Mouse (Mus musculus): ENCODE data around the gene Mrpl40. TPM values are rescaled to one million over a fixed set of nuclear protein-coding genes. Genes with fewer than 3 reads are reported as not detected.

Gene Mrpl40
- total RNA-seq, 2 experiments from 2014 or later: 101 to 137 TPM

DNA sequence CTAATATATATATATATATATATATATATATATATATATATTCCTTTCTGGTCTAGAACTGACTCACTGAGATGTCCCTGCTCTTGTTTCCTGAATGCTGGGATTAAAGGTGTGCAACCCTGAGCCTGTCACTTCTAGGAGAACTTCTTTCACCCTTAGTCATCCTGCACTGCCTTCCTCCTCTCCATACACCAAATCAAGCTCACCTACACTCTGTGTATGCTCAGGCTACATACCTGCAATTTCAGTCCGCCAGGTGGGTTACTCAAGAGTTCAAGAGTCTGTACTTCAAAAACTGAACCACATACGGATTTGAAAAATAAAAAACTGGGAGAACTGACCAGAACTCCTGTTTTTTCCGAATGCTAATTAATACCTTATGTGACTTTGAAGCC is 40.6 kb downstream of the Mrpl40 start:
- ATAC-seq (replicated peaks; ENCODE audit: low FRiP score, low TSS enrichment, poor library complexity, severe bottlenecking): no peak; the same call in 1 of the 2 replicates

- no peak for ATAC-seq (replicated peaks; ENCODE audit: low FRiP score, low TSS enrichment, poor library complexity, severe bottlenecking)
Observed at GRCm38 (mm10) chr16:18833486-18833885, 43.2 kb downstream of the Mrpl40 start.

DNA sequence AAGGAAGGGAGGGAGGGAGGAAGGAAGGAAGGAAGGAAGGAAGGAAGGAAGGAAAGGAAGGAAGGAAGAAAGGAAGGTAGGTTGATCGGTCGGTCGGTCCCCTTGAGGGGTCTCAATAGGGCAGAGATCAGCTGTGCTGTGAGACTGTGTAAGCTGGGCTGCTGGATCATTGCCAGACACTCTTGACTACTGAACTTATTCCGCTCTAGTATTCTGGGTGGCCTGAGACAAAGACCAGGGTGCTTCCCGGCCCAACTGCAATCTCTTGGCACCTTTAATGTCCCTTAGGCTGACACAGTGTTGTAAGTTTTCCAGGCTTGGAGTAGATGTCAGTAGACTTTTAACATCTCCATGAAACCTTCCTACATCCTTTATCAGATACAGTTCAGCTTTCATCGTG is 47.6 kb downstream of the Mrpl40 start:
- no peak for ATAC-seq (replicated peaks; ENCODE audit: low FRiP score, low TSS enrichment, poor library complexity, severe bottlenecking)

- no peak for ATAC-seq (replicated peaks; ENCODE audit: low FRiP score, low TSS enrichment, poor library complexity, severe bottlenecking)
Observed at GRCm38 (mm10) chr16:18828630-18829029, 48.0 kb downstream of the Mrpl40 start.

GRCm38 (mm10) chr16:18822925-18823324 is 53.7 kb downstream of the Mrpl40 start:
- ATAC-seq (replicated peaks; ENCODE audit: low FRiP score, low TSS enrichment, poor library complexity, severe bottlenecking): no peak

GRCm38 (mm10) chr16:18822356-18822755 is 54.3 kb downstream of the Mrpl40 start:
- peak; percentile 90 for ATAC-seq (replicated peaks; ENCODE audit: low FRiP score, low TSS enrichment, poor library complexity, severe bottlenecking)

Other genes starting within 250 kb of the Mrpl40 start
- gene Sept5, start 246.9 kb downstream of the Mrpl40 start, total RNA-seq (2014; fragmentation: Nextera tagmentation): 0.64 TPM in 1 of 2 replicates, not detected in the other
- 0.09 TPM in 1 of 2 replicates, not detected in the other for gene Sept5, start 246.9 kb downstream of the Mrpl40 start, total RNA-seq (2017)
- gene Cldn5, start 100.0 kb downstream of the Mrpl40 start, total RNA-seq (2014; fragmentation: Nextera tagmentation): not detected in 2 replicates
- gene Cldn5, start 100.0 kb downstream of the Mrpl40 start, total RNA-seq (2017): not detected in 2 replicates
- gene Ufd1, start 65.1 kb downstream of the Mrpl40 start, total RNA-seq (2014; fragmentation: Nextera tagmentation): 80.2 and 81.2 TPM in 2 replicates
- gene Ufd1, start 65.1 kb downstream of the Mrpl40 start, total RNA-seq (2017): 73.7 and 112 TPM in 2 replicates
- 63.3 and 67.3 TPM in 2 replicates for gene Cdc45, start 64.9 kb downstream of the Mrpl40 start, total RNA-seq (2014; fragmentation: Nextera tagmentation)
- 58.1 and 69.0 TPM in 2 replicates for gene Cdc45, start 64.9 kb downstream of the Mrpl40 start, total RNA-seq (2017)
- 42.7 and 71.2 TPM in 2 replicates for gene 2510002D24Rik, start 40.3 kb downstream of the Mrpl40 start, total RNA-seq (2014; fragmentation: Nextera tagmentation)
- gene 2510002D24Rik, start 40.3 kb downstream of the Mrpl40 start, total RNA-seq (2017): 52.5 TPM in 2 replicates
- not detected in 2 replicates for gene Gm28539, start 40.3 kb downstream of the Mrpl40 start, total RNA-seq (2014; fragmentation: Nextera tagmentation)
- gene Gm28539, start 40.3 kb downstream of the Mrpl40 start, total RNA-seq (2017): not detected in 2 replicates
- 47.6 and 77.4 TPM in 2 replicates for gene Hira, start 175 bp upstream of the Mrpl40 start, total RNA-seq (2014; fragmentation: Nextera tagmentation)
- gene Hira, start 175 bp upstream of the Mrpl40 start, total RNA-seq (2017): 47.7 and 71.4 TPM in 2 replicates

All from megakaryocyte-erythroid progenitor cell, adult 5-6 weeks (primary cell).